Mouse (Mus musculus) CD4-positive, CD25-positive, alpha-beta regulatory T cell, adult 9 weeks (primary cell): ENCODE measurements around the gene Degs1. TPM values are rescaled to one million over a fixed set of nuclear protein-coding genes. Genes with fewer than 3 reads are reported as not detected.

Experiments used
- polyA plus RNA-seq: library from polyadenylated mRNA; unstranded; fragments of 100-300 nt; shearing (Covaris generic); gene quantifications from one replicate; pipeline ENCODE4 v1.2.1, GENCODE M21; 2017

Degs1 gene
- polyA plus RNA-seq, result 143 TPM

DNA sequence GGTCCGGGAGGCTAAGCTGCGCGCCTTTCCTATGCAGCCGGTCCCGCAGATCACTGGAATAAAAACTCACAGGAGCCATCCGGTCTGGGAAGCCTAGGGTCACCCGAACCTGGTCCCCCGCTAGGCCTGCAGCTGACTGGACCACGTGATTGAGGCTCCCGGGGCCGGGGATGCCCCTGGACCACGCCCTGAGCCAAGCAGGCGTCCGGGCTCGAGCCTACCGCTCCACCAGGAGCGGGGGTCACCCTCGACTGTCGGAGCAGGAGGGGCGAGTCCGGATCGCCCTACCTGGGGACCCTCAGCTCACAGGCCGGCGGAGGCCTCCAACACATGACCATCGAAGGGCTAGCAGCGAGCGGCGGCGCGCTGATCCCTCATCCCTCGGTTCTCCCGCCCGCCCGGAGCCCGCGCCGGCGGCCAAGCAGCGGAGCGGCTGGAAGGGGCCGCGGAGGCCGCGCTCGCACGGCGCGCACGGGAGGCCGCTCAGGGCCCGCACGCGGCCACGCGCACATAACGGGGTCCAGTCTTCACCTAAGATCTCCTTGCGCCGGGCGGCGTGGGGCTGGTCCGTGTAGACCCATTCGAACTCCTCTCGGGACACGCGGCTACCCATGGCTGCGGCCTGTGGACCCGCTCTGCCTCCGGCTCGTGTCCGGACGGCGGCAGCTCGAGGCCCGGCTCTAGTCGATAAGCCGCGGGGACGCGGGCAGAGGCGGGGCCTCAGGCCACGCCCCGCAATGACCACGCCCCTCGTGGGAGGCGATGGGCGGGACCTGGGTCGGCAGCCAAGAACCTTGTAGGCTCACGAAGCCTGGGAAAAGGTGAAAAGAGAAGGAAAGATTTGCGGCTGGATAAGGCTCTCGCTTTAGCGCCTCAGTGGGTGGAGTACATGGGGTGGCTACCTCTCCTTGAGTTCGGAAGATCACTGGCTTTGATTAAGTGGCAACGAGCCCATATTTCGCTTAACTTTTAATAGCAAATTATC, at the start of gene Degs1:
Degs1 (minus strand) TSS at position 714 of the 985 bp plus-strand sequence.

Other genes starting within 250 kb of the Degs1 start
- 151 TPM for gene Srp9, start 158.1 kb downstream of the Degs1 start, polyA plus RNA-seq
- gene Vmn1r1, start 118.3 kb downstream of the Degs1 start, polyA plus RNA-seq, result not detected
- 3.2 TPM for gene Fbxo28, start 58.8 kb upstream of the Degs1 start, polyA plus RNA-seq
- gene Trp53bp2, start 126.4 kb upstream of the Degs1 start, polyA plus RNA-seq, result 7.6 TPM
- gene Capn2, start 234.8 kb upstream of the Degs1 start, polyA plus RNA-seq, result 31.5 TPM